Mouse (Mus musculus) C2C12 (cell line): Measurements from ENCODE around the gene 2810004N23Rik. TPM values are rescaled to one million over a fixed set of nuclear protein-coding genes. Genes with fewer than 3 reads are reported as not detected.

ENCODE experiments used
- H3K27me3 ChIP-seq: one replicate; pipeline ENCODE4 v1.6.1; 2011; ENCODE audit not compliant: control insufficient read depth, insufficient read depth, insufficient read length
- H3K36me3 ChIP-seq: one replicate; pipeline ENCODE4 v1.6.1; 2011; ENCODE audit not compliant: control insufficient read depth, insufficient read depth
- H3K4me3 ChIP-seq: one replicate; pipeline ENCODE4 v1.5.1; 2011; ENCODE audit warnings: mild to moderate bottlenecking, control low read depth; ENCODE audit not compliant: poor library complexity, insufficient read depth, severe bottlenecking
- H3K79me2 ChIP-seq: one replicate; pipeline ENCODE4 v1.6.1; 2011; ENCODE audit not compliant: control insufficient read depth, insufficient read depth
- H3K79me3 ChIP-seq: one replicate; pipeline ENCODE4 v1.6.1; 2011; ENCODE audit warnings: low read depth, control low read depth
- H3ac ChIP-seq: one replicate; pipeline ENCODE3; 2011; ENCODE audit warnings: low read depth; ENCODE audit not compliant: control insufficient read depth, insufficient read length
- CEBPB ChIP-seq: IDR thresholded peaks from one replicate; pipeline ENCODE4 v1.6.1; 2011; ENCODE audit warnings: low read depth, mild to moderate bottlenecking, control low read depth, moderate library complexity
- CTCF ChIP-seq: IDR thresholded peaks from one replicate; pipeline ENCODE4 v1.5.1; 2011; ENCODE audit not compliant: control insufficient read depth, insufficient read depth, insufficient read length
- FOSL1 ChIP-seq: IDR thresholded peaks from one replicate; pipeline ENCODE4 v1.8.0; 2011; ENCODE audit warnings: mild to moderate bottlenecking, low read length; ENCODE audit not compliant: poor library complexity, insufficient read depth, severe bottlenecking
- MAX ChIP-seq: IDR thresholded peaks from one replicate; pipeline ENCODE4 v1.6.1; 2011; ENCODE audit warnings: mild to moderate bottlenecking, control low read depth
- MYOD1 ChIP-seq: IDR thresholded peaks from one replicate; pipeline ENCODE4 v1.6.1; 2011; ENCODE audit warnings: low read depth; ENCODE audit not compliant: control insufficient read depth, insufficient read length
- MYOG ChIP-seq: IDR thresholded peaks from one replicate; pipeline ENCODE4 v1.6.1; 2011; ENCODE audit not compliant: control insufficient read depth, insufficient read length; ENCODE audit errors: extremely low read depth
- USF1 ChIP-seq: IDR thresholded peaks from one replicate; pipeline ENCODE4 v1.6.1; 2011; ENCODE audit warnings: low read depth, mild to moderate bottlenecking, control low read depth, moderate library complexity
- long read RNA-seq, 2 experiments: library from polyadenylated mRNA; unstranded; transcript quantifications; one replicate each; pipeline ENCODE4 v2.0.0; 2019 to 2020
- polyA plus RNA-seq: library from polyadenylated mRNA; unstranded; fragments of >200 nt; fragmentation: generic; extraction: Trizol; gene quantifications from one replicate; pipeline ENCODE4 v1.2.1, GENCODE M21; 2012; ENCODE audit warnings: missing spikeins

Gene 2810004N23Rik
- 27.9 TPM for polyA plus RNA-seq
- long read RNA-seq, experiment 1, transcript 2810004N23Rik-201 (7 exons, 2,340 nt), result major isoform, 35 of 56 reads
- long read RNA-seq, experiment 1, transcript 2810004N23Rik-203 (2 exons, 3,663 nt), result minor isoform, 15 of 56 reads
- long read RNA-seq, experiment 1, partial matches to known transcripts, result 5 of 56 reads
- long read RNA-seq, experiment 1, other reads (novel, unspliced or antisense), result 1 of 56 reads
- long read RNA-seq, experiment 2, transcript 2810004N23Rik-201 (7 exons, 2,340 nt), result major isoform, 146 of 159 reads
- long read RNA-seq, experiment 2, partial matches to known transcripts, result 4 of 159 reads
- long read RNA-seq, experiment 2, other reads (novel, unspliced or antisense), result 9 of 159 reads

DNA sequence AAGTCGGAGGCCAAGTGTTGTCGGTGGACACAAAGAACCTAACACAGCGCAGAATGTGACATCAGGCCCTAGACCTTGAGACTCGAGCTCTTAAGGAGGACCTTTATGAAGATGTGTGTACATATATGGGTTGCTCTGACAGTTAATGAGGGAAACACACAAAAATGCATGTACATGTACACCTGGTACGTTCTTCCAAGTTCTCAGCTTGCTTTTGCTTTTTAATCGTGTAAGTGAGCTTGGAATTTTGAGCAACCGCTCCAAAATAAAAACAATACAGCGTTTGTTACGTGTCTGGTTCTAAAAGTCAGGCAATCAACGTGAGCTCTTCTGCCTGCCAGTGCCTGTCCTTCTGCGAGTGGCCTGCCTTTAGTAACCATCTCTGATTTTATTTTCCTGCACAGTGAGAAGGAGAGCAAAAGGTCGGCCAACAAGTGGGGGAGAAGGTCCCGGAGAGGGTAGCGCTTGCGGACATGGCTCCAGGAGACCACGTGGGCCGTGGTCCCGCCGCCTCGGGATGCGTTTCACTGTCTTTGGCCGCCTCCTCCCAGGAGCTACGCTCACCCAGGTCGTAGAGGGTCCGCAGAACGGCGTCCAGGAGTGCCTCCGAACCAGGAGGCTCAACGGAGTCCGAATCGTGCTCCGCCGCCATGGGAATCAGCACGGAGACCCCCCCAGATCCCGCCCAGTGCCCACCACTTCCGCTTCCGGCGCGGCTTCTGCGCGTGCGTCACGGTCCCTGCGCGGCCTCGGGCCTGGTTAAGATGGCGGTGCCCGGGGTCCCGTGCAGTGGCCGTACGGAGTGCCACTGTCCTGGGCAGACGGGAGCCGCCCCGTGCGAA is at the start of gene 2810004N23Rik, which contains the start of gene Gnpat:
Gene 2810004N23Rik, minus strand, starts transcription at position 800 of the 842 bp plus-strand sequence.
Gene Gnpat, plus strand, starts transcription at position 713 of the 842 bp plus-strand sequence.
- no peaks in the 10 kb centered on the region for H3K27me3 ChIP-seq
- peak within 1 kb of the TSS; percentile 76 for H3ac ChIP-seq
- no peak for TF ChIP-seq FOSL1
- TF ChIP-seq CTCF, result no peak
- peak; percentile 65 for TF ChIP-seq USF1
- TF ChIP-seq MAX, result peak; percentile 92
- H3K79me3 ChIP-seq, result peaks cover 60% of the 10 kb centered on the region
- H3K4me3 ChIP-seq, result peak within 1 kb of the TSS; percentile 72
- H3K36me3 ChIP-seq, result peaks cover 31% of the 10 kb centered on the region
- H3K79me2 ChIP-seq, result peaks cover 99% of the 10 kb centered on the region

DNA sequence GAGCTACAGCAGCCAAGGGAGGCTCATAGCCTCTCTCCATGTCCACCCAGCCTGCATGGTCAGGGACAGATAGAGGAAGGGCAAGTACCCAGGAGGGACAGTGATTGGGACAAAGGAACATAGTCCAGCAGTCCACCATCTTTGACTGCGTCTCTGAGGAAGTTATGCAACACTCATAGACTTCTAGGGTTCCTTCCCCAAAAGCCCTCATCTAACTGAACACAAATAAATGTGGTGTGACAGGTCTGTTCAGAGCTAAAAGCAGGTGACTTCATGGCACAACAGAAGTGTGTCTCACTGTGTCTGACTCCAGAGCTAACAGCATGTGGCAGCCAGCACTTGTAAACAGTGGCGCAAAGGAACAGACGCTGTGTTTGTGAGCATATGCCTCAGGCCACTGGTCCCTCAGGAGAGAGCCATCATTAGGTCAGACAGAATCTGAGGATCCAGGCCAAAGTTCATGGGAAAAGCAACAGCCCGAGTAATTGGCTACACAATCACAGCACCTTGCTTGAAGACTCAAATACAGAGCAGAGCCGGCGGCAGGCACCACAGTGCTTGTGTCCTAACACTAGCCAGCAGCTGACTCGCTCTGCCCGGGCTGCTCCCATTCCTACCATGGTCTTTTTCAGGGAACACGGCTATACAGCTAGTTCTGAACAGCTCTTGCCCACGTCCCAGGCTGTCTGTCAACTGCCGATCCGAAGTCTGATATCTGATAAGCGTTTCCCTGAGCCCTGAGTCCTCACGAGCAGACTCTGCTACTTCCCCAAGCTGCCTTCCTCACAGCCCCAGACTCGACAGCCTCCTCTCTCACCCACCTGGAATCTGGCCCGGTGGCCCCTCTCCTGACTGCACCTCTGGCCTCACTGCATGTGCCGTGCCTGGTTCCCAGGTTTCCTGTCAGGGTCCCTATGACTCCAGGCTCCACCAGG is 49.3 kb upstream of the 2810004N23Rik start:
- Histone ChIP-seq H3ac (no peak overlapping the region), H3K4me3 (no peak overlapping the region), H3K79me3 (peaks cover 9% of the 10 kb centered on the region), H3K27me3 (no peaks in the 10 kb centered on the region), H3K79me2 (peaks cover 23% of the 10 kb centered on the region), H3K36me3 (peaks cover 40% of the 10 kb centered on the region)
- TF ChIP-seq MAX (no peak), CEBPB (no peak), USF1 (no peak), MYOG (no peak), CTCF (no peak), FOSL1 (no peak), MYOD1 (no peak)

DNA sequence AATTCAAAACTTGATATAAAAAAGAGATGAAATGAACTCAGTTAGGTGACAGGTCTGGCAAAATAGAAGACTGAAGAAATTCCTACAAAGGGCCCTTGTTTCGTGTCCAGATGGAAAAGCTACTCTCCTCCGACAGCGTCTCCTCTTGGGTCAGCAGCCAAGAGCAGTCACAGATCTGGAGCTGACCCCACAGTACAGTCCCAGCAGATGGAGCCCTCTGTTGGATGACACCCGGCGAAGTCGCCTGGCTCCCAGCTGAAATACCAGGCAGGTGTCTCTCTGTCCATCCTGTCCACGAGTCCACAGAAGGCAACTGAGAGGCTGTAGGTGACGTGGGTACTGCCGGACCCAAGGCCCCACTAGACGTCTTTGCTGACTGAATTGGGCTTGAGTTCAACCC is 47.4 kb upstream of the 2810004N23Rik start:
- Histone ChIP-seq H3K79me2 (peaks cover 23% of the 10 kb centered on the region), H3K36me3 (peaks cover 55% of the 10 kb centered on the region), H3K4me3 (no peak overlapping the region), H3K79me3 (peaks cover 10% of the 10 kb centered on the region), H3K27me3 (no peaks in the 10 kb centered on the region), H3ac (no peak overlapping the region)
- TF ChIP-seq FOSL1 (no peak), CTCF (no peak), MYOD1 (no peak)

GRCm38 (mm10) chr8:124909936-124910335 is 47.0 kb upstream of the 2810004N23Rik start:
- Histone ChIP-seq H3K36me3 (peaks cover 59% of the 10 kb centered on the region), H3K4me3 (no peak overlapping the region), H3K27me3 (no peaks in the 10 kb centered on the region)

DNA sequence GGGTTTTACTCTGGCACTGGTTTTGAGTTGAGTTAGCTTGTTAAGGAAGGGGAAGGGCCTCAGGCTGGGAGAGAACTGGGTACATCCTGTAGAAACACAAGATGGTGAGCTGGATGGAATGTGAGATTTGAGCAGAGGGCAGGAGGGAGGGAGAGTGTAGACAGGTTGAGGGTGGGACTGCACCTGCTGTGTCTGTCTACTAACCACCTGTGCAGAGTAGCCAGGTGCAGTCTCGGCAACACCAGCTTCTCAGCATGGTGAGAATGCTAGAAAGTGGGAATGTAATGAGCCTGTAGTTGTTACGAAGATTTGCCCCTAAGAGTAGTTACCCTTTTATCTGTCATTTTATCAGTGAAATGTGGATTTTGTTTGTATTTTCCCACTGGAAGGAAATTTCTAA is 42.6 kb upstream of the 2810004N23Rik start:
- H3K27me3 ChIP-seq, result no peaks in the 10 kb centered on the region
- H3K4me3 ChIP-seq, result no peak overlapping the region
- no peak overlapping the region for H3ac ChIP-seq
- peaks cover 58% of the 10 kb centered on the region for H3K79me2 ChIP-seq
- peaks cover 81% of the 10 kb centered on the region for H3K36me3 ChIP-seq
- H3K79me3 ChIP-seq, result peaks cover 11% of the 10 kb centered on the region
- TF ChIP-seq MAX, result no peak
- TF ChIP-seq MYOG, result no peak
- TF ChIP-seq CEBPB, result no peak
- TF ChIP-seq USF1, result no peak
- no peak for TF ChIP-seq CTCF
- no peak for TF ChIP-seq MYOD1
- TF ChIP-seq FOSL1, result no peak

More at GRCm38 (mm10) chr8:124909936-124910335, 47.0 kb upstream of the 2810004N23Rik start:
- no peak for TF ChIP-seq MAX
- no peak for TF ChIP-seq USF1
- no peak for TF ChIP-seq FOSL1
- TF ChIP-seq MYOG, result no peak
- no peak for TF ChIP-seq MYOD1
- Histone ChIP-seq H3ac (no peak overlapping the region), H3K79me2 (peaks cover 23% of the 10 kb centered on the region), H3K79me3 (peaks cover 10% of the 10 kb centered on the region)
